Comparison of ENCODE assay signal across 11 mouse cellular contexts in the genomic region with DNA sequence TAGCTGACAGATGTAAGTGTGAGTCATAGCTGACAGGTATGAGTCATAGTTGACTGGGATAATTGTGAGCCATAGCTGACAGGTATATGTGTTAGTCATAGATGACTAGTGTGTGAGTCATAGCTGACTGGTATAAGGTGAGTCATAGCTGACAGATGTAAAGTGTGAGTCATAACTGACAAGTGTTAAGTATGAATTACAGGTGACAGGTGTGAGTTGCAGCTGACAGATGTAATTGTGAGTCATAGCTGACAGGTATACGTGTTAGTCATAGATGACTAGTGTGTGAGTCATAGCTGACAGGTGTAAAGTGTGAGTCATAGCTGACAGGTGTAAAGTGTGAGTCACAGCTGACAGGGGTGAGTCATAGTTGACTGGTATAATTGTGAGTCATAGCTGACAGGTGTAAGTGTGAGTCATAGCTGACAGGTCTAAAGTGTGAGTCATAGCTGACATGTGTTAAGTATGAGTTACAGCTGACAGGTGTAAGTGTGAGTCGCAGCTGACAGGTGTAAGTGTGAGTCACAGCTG. TPM values are rescaled to one million over a fixed set of nuclear protein-coding genes. Genes with fewer than 3 reads are reported as not detected.
DNase-seq lines count a peak whose midpoint lies in the region; ATAC-seq and TF ChIP-seq lines count a peak whose summit lies in the region.
"Had no signal": no experiment of that assay in that cellular context is flagged by ENCODE, and none has a peak within 500 bp of the region (broad histone marks: within the 10 kb centered on the region; RNA-seq: fewer than 3 reads in every experiment).

No protein-coding gene starts in this region.

- no peak overlapping the region for H3ac ChIP-seq in C2C12 (ENCODE audit: control insufficient read depth, insufficient read length, low read depth)

- no peak overlapping the region for H3K9ac ChIP-seq in heart, postnatal 0 days (replicated peaks; ENCODE audit: low read depth, low read length)

- intact Hi-C loops in heart, postnatal 14 days (cut with DNase I), result no loop called here

- no peak overlapping the region for H3K4me2 ChIP-seq in heart, postnatal 0 days (ENCODE audit: low read depth, low read length)

- WGBS in heart, postnatal 0 days, result 80% methylated on average over 2 of the region's 2 CpGs

- H3K4me1 ChIP-seq in heart, postnatal 0 days (ENCODE audit: control insufficient read depth, insufficient read depth), result no peaks in the 10 kb centered on the region

- H3K36me3 ChIP-seq in heart, postnatal 0 days (replicated peaks; ENCODE audit: control insufficient read depth, insufficient read depth, low read length), result no peaks in the 10 kb centered on the region
- H3K36me3 ChIP-seq in C2C12 (ENCODE audit: control insufficient read depth, insufficient read depth), result no peaks in the 10 kb centered on the region

- no peaks in the 10 kb centered on the region for H3K27me3 ChIP-seq in heart, postnatal 0 days (ENCODE audit: control insufficient read depth, insufficient read depth, low read length)
- H3K27me3 ChIP-seq in C2C12 (ENCODE audit: control insufficient read depth, insufficient read depth, insufficient read length), result no peaks in the 10 kb centered on the region

- H3K27ac ChIP-seq in heart, postnatal 0 days (ENCODE audit: low read depth), result no peak overlapping the region

- TF ChIP-seq CTCF in heart, postnatal 0 days (IDR thresholded peaks at IDR 0.05; ENCODE audit: low read depth), result no peak
- TF ChIP-seq CTCF in C2C12 (IDR thresholded peaks at IDR 0.05; ENCODE audit: control insufficient read depth, insufficient read depth, insufficient read length), result no peak

- H3K9me3 ChIP-seq in heart, postnatal 0 days (replicated peaks; ENCODE audit: control insufficient read depth, low read length), result no peaks in the 10 kb centered on the region
- H3K9me3 ChIP-seq: megakaryocyte, embryonic 14.5 days had no signal

- 0 out of 2 replicates have a peak, but pooled peaks have one; percentile 28 for ATAC-seq in heart, postnatal 0 days (ENCODE audit: insufficient read depth, low read depth)
- ATAC-seq in megakaryocyte, adult 5-6 weeks (ENCODE audit: poor library complexity, severe bottlenecking), result peak; percentile 47

- no peak overlapping the region for H3K4me3 ChIP-seq in heart, postnatal 0 days (ENCODE audit: low read depth, low read length)
- no peak overlapping the region for H3K4me3 ChIP-seq in C2C12 (ENCODE audit: insufficient read depth, poor library complexity, severe bottlenecking)
- H3K4me3 ChIP-seq: megakaryocyte, embryonic 14.5 days had no signal

- no peaks in the 10 kb centered on the region for H3K79me2 ChIP-seq in C2C12 (ENCODE audit: control insufficient read depth, insufficient read depth)

- no peaks in the 10 kb centered on the region for H3K79me3 ChIP-seq in C2C12 (ENCODE audit: low read depth)

- no peak for DNase-seq in heart, postnatal 0 days (ENCODE audit: low spot score)
- no peak for DNase-seq in heart, postnatal 14 days
- DNase-seq in c-Kit-positive CD71-negative TER-119-negative erythroid progenitor cells, embryonic 14.5 days (ENCODE audit: low read depth), result peak; percentile 26
- no peak for DNase-seq in thymus, postnatal 36 days
- DNase-seq in thymus, postnatal 25 days, result no peak
- no peak for DNase-seq in adrenal gland, postnatal 10 days
- DNase-seq: heart, adult 18-20 months; layer of hippocampus, adult 9-11 months had no signal

- TF ChIP-seq EP300 in heart, postnatal 0 days (IDR thresholded peaks at IDR 0.05; ENCODE audit: low read depth), result no peak

TF ChIP-seq in C2C12, 6 proteins besides CTCF, POLR2A, EP300 and RAD21:
- TF ChIP-seq MAX (IDR thresholded peaks at IDR 0.05), result no peak
- TF ChIP-seq MYOD1 (IDR thresholded peaks at IDR 0.05; ENCODE audit: control insufficient read depth, insufficient read length, low read depth), result peak; percentile 89
- TF ChIP-seq FOSL1 (IDR thresholded peaks at IDR 0.05; ENCODE audit: insufficient read depth, low read length, poor library complexity, severe bottlenecking), result peak; percentile 96

RNA-seq across cellular contexts. Expression of gene Twsg1, which starts 10.6 kb away (rescaled TPM):
- total RNA-seq in heart, postnatal 0 days (2014; rRNA removed; ENCODE audit: low replicate concordance), result 81.4 and 92.7 TPM in 2 replicates
- 60.0 and 65.8 TPM in 2 replicates for polyA plus RNA-seq in heart, postnatal 0 days (2015; fragmentation: Nextera tagmentation; extraction: Ambion mirVana)
- 10 to 100 TPM; 68.2 to 69.8 TPM for total RNA-seq in heart, postnatal 14 days (2021)
- 18.8 TPM for polyA plus RNA-seq in C2C12 (2012; fragmentation: generic; extraction: Trizol)
- total RNA-seq in megakaryocyte, adult 5-6 weeks (2015), result 6.5 and 7.3 TPM in 2 replicates
- total RNA-seq in megakaryocyte, adult 5-6 weeks (2017), result 4.1 and 5.2 TPM in 2 replicates
- total RNA-seq in adrenal gland, postnatal 10 days (2021), result 10 to 100 TPM; 63.3 to 70.0 TPM
